Mouse (Mus musculus) regulatory T cell (primary cell): ENCODE measurements around the gene Dscaml1.

Source experiments
- in situ Hi-C: fragments of 300-600 bp; cut with MboI, MseI; formaldehyde crosslinking; loops from one replicate; pipeline ENCODE4 v1.15.1; 2025; ENCODE audit warnings: high pct_unique_total_duplicates

Dscaml1 gene

GRCm38 (mm10) chr9:45677236-45677781 lies 250.9 kb downstream of the Dscaml1 start:
- in situ Hi-C loops, result no loop called here

GRCm38 (mm10) chr9:45677952-45678663 lies 251.7 kb downstream of the Dscaml1 start:
- in situ Hi-C loops, result no loop called here

- in situ Hi-C loops, result no loop called here
These were observed 252.2 kb downstream of the Dscaml1 start for GRCm38 (mm10) chr9:45678664-45679026.

GRCm38 (mm10) chr9:45682461-45682998 lies 256.1 kb downstream of the Dscaml1 start:
- in situ Hi-C loops, result no loop called here

GRCm38 (mm10) chr9:45693424-45694237 lies 267.2 kb downstream of the Dscaml1 start:
- in situ Hi-C loops, result no loop called here

- in situ Hi-C loops, result no loop called here
These were observed 267.8 kb downstream of the Dscaml1 start for GRCm38 (mm10) chr9:45694256-45694655.

GRCm38 (mm10) chr9:45699171-45699570 lies 272.7 kb downstream of the Dscaml1 start:
- in situ Hi-C loops, result no loop called here

GRCm38 (mm10) chr9:45703236-45703635 lies 276.8 kb downstream of the Dscaml1 start:
- in situ Hi-C loops, result no loop called here

GRCm38 (mm10) chr9:45704441-45704840 lies 278.0 kb downstream of the Dscaml1 start:
- in situ Hi-C loops, result no loop called here

- in situ Hi-C loops, result no loop called here
These were observed 283.9 kb downstream of the Dscaml1 start for GRCm38 (mm10) chr9:45710300-45710699.

GRCm38 (mm10) chr9:45715387-45715786 lies 289.0 kb downstream of the Dscaml1 start:
- in situ Hi-C loops, result no loop called here

- in situ Hi-C loops, result no loop called here
These were observed 293.6 kb downstream of the Dscaml1 start for GRCm38 (mm10) chr9:45719997-45720396.

- in situ Hi-C loops, result no loop called here
These were observed 305.4 kb downstream of the Dscaml1 start for GRCm38 (mm10) chr9:45731851-45732250.

- in situ Hi-C loops, result no loop called here
These were observed 306.8 kb downstream of the Dscaml1 start for GRCm38 (mm10) chr9:45733246-45733645.

- in situ Hi-C loops, result no loop called here
These were observed 312.7 kb downstream of the Dscaml1 start for GRCm38 (mm10) chr9:45739001-45739701.

GRCm38 (mm10) chr9:45739702-45740583 lies 313.5 kb downstream of the Dscaml1 start:
- in situ Hi-C loops, result loop anchor here (5.0 kb wide), 1 partner anchor 62 kb away; no protein-coding TSS in a partner anchor

- in situ Hi-C loops, result loop anchor here (5.0 kb wide), 1 partner anchor 62 kb away; no protein-coding TSS in a partner anchor
These were observed 314.2 kb downstream of the Dscaml1 start for GRCm38 (mm10) chr9:45740584-45740980.

GRCm38 (mm10) chr9:45745451-45745850 lies 319.0 kb downstream of the Dscaml1 start:
- in situ Hi-C loops, result no loop called here

- in situ Hi-C loops, result no loop called here
These were observed 323.5 kb downstream of the Dscaml1 start for GRCm38 (mm10) chr9:45749917-45750316.

GRCm38 (mm10) chr9:45754452-45755091 lies 328.1 kb downstream of the Dscaml1 start:
- in situ Hi-C loops, result no loop called here
